Mouse (Mus musculus) thymus, postnatal 4 days (tissue): ENCODE results near the gene Kcnt2.

Experiments
- DNase-seq: peaks from one replicate; pipeline ENCODE4 v3.0.0; 2021

Gene Kcnt2

GRCm38 (mm10) chr1:140379526-140379925 is 133.6 kb downstream of the Kcnt2 start:
- no peak for DNase-seq

- DNase-seq = no peak
Observed at GRCm38 (mm10) chr1:140381093-140381492, 135.1 kb downstream of the Kcnt2 start.

GRCm38 (mm10) chr1:140390301-140390700 is 144.3 kb downstream of the Kcnt2 start:
- no peak for DNase-seq

- no peak for DNase-seq
Observed at GRCm38 (mm10) chr1:140397756-140398155, 151.8 kb downstream of the Kcnt2 start.

GRCm38 (mm10) chr1:140406631-140407288 is 160.8 kb downstream of the Kcnt2 start:
- no peak for DNase-seq

GRCm38 (mm10) chr1:140415761-140416160 is 169.8 kb downstream of the Kcnt2 start:
- DNase-seq = no peak

GRCm38 (mm10) chr1:140422954-140423353 is 177.0 kb downstream of the Kcnt2 start:
- DNase-seq = no peak

GRCm38 (mm10) chr1:140429284-140429850 is 183.4 kb downstream of the Kcnt2 start:
- no peak for DNase-seq

GRCm38 (mm10) chr1:140432039-140432438 is 186.1 kb downstream of the Kcnt2 start:
- no peak for DNase-seq

GRCm38 (mm10) chr1:140434791-140435190 is 188.8 kb downstream of the Kcnt2 start:
- DNase-seq = no peak

GRCm38 (mm10) chr1:140438176-140438575 is 192.2 kb downstream of the Kcnt2 start:
- DNase-seq = no peak

- DNase-seq = no peak
Observed at GRCm38 (mm10) chr1:140443904-140444303, 197.9 kb downstream of the Kcnt2 start.

- no peak for DNase-seq
Observed at GRCm38 (mm10) chr1:140444394-140444793, 198.4 kb downstream of the Kcnt2 start.

- no peak for DNase-seq
Observed at GRCm38 (mm10) chr1:140451461-140451860, 205.5 kb downstream of the Kcnt2 start.

GRCm38 (mm10) chr1:140451924-140452323 is 206.0 kb downstream of the Kcnt2 start:
- DNase-seq = no peak

- no peak for DNase-seq
Observed at GRCm38 (mm10) chr1:140455903-140456302, 209.9 kb downstream of the Kcnt2 start.

- DNase-seq = no peak
Observed at GRCm38 (mm10) chr1:140456873-140457272, 210.9 kb downstream of the Kcnt2 start.

GRCm38 (mm10) chr1:140468315-140468714 is 222.4 kb downstream of the Kcnt2 start:
- DNase-seq = no peak

GRCm38 (mm10) chr1:140469586-140469985 is 223.6 kb downstream of the Kcnt2 start:
- DNase-seq = no peak

GRCm38 (mm10) chr1:140476921-140477320 is 231.0 kb downstream of the Kcnt2 start:
- no peak for DNase-seq

- DNase-seq = no peak
Observed at GRCm38 (mm10) chr1:140484016-140484415, 238.1 kb downstream of the Kcnt2 start.

- DNase-seq = no peak
Observed at GRCm38 (mm10) chr1:140489816-140490215, 243.9 kb downstream of the Kcnt2 start.

- DNase-seq = no peak
Observed at GRCm38 (mm10) chr1:140491406-140491805, 245.4 kb downstream of the Kcnt2 start.

GRCm38 (mm10) chr1:140492237-140492636 is 246.3 kb downstream of the Kcnt2 start:
- no peak for DNase-seq

GRCm38 (mm10) chr1:140513451-140513850 is 267.5 kb downstream of the Kcnt2 start:
- no peak for DNase-seq
